Mouse (Mus musculus) liver, embryonic 16.5 days (tissue): ENCODE data around the gene Chst14. TPM values are rescaled to one million over a fixed set of nuclear protein-coding genes. Genes with fewer than 3 reads are reported as not detected.
A peak's percentile ranks its signal among the peaks of the same experiment; 100 is the strongest.

ENCODE experiments used
- ATAC-seq: fragments of 200-750 bp; cut with Nextera tagmentation; 2 replicates; pipeline ENCODE4 v1.8.0; 2017; ENCODE audit warnings: low read depth, mild to moderate bottlenecking, moderate number of reproducible peaks, moderate library complexity
- H3K27ac ChIP-seq: fragments of 300-500 bp; sonication (generic); 2 replicates; pipeline ENCODE4 v1.5.1; 2014; ENCODE audit warnings: mild to moderate bottlenecking, low read length
- H3K27me3 ChIP-seq: fragments of 300-500 bp; sonication (generic); 2 replicates; pipeline ENCODE4 v1.6.1; 2014; ENCODE audit warnings: low read depth, low read length, mixed read lengths; ENCODE audit not compliant: control insufficient read depth, insufficient read depth
- H3K36me3 ChIP-seq: fragments of 300-500 bp; sonication (generic); 2 replicates; pipeline ENCODE4 v1.6.1; 2014; ENCODE audit warnings: mild to moderate bottlenecking; ENCODE audit not compliant: control insufficient read depth, insufficient read depth
- H3K4me1 ChIP-seq: fragments of 300-500 bp; sonication (generic); 2 replicates; pipeline ENCODE4 v1.6.1; 2014; ENCODE audit warnings: low read depth, low read length, mixed read lengths; ENCODE audit not compliant: control insufficient read depth
- H3K4me2 ChIP-seq: fragments of 300-500 bp; sonication (generic); 2 replicates; pipeline ENCODE4 v1.6.1; 2014; ENCODE audit warnings: low read depth, low read length, mixed read lengths
- H3K4me3 ChIP-seq: fragments of 300-500 bp; sonication (generic); 2 replicates; pipeline ENCODE4 v1.5.1; 2014; ENCODE audit warnings: low read depth, mild to moderate bottlenecking, low read length
- H3K9ac ChIP-seq: fragments of 300-500 bp; sonication (generic); 2 replicates; pipeline ENCODE4 v1.6.1; 2014; ENCODE audit warnings: low read depth, low read length
- H3K9me3 ChIP-seq: fragments of 300-500 bp; sonication (generic); replicated peaks from 2 replicates; pipeline ENCODE4 v1.6.1; 2016; ENCODE audit warnings: low read length; ENCODE audit not compliant: control insufficient read depth
- WGBS: fragments of 180-500 bp; shearing (Covaris S2); extraction: QIAGEN DNeasy Blood & Tissue Kit; methylation state at CpG from one replicate; pipeline ENCODE4 v1.1.7; 2014; ENCODE audit not compliant: insufficient replicate concordance; 5-methylcytosine and 5-hydroxymethylcytosine counted together
- polyA plus RNA-seq: library from polyadenylated mRNA; unstranded; fragments of >200 nt; fragmentation: Nextera tagmentation; extraction: Ambion mirVana; gene quantifications from 2 replicates; pipeline ENCODE4 v1.2.1, GENCODE M21; 2015

Gene Chst14
- polyA plus RNA-seq, 1 experiment from 2014 or later, result 4.9 TPM

- no peak for ATAC-seq
- Histone ChIP-seq H3K27ac (no peak overlapping the region), H3K4me1 (peaks cover 26% of the 10 kb centered on the region), H3K4me2 (peak overlapping the region; percentile 86; the same call in 1 of the 2 replicates), H3K9ac (no peak overlapping the region), H3K27me3 (peaks cover 24% of the 10 kb centered on the region), H3K36me3 (no peaks in the 10 kb centered on the region), H3K4me3 (no peak overlapping the region), H3K9me3 (no peaks in the 10 kb centered on the region)
- 62% methylated on average over 5 of the region's 5 CpGs for WGBS
Observed at GRCm38 (mm10) chr2:118972048-118972447, 45.8 kb downstream of the Chst14 start.

- H3K27ac ChIP-seq, result no peak overlapping the region
- H3K4me3 ChIP-seq, result peak overlapping the region; percentile 55
- H3K9me3 ChIP-seq, result no peaks in the 10 kb centered on the region
- H3K9ac ChIP-seq, result peak overlapping the region; percentile 67
- H3K36me3 ChIP-seq, result no peaks in the 10 kb centered on the region
- under 1% methylated on average over 33 of the region's 33 CpGs for WGBS
- peak overlapping the region; percentile 86 for H3K4me2 ChIP-seq
- ATAC-seq, result peak; percentile 67
- H3K27me3 ChIP-seq, result peaks cover 30% of the 10 kb centered on the region
- H3K4me1 ChIP-seq, result peaks cover 26% of the 10 kb centered on the region
Observed at GRCm38 (mm10) chr2:118972687-118973376, 46.5 kb downstream of the Chst14 start.

DNA sequence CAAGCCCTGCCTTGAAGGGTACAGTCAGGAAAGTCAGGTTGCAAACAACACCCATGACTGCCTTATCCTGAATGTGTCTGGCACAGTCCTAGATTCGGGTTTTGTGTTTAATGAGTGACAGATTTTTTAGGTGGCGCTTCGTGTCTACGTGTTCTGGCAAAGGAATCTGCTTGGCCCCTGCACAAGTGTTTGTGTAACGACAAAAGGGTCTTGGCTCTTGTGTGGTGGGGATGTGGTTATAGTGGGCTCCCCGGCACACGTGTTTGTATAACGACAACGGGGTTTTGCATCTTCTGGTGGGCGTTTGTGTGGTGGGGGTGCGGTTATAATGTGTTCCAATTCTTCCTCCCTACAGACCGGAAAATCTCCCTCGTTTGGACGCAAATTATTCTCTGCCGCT lies 49.6 kb downstream of the Chst14 start:
- Histone ChIP-seq H3K4me1 (peaks cover 13% of the 10 kb centered on the region), H3K36me3 (no peaks in the 10 kb centered on the region), H3K9ac (peak overlapping the region; percentile 49), H3K27ac (no peak overlapping the region), H3K27me3 (peaks cover 35% of the 10 kb centered on the region), H3K4me2 (peak overlapping the region; percentile 81), H3K4me3 (peak overlapping the region; percentile 59), H3K9me3 (no peaks in the 10 kb centered on the region)
- ATAC-seq, result no peak
- 4% methylated on average over 15 of the region's 15 CpGs for WGBS

GRCm38 (mm10) chr2:118976282-118976929 lies 50.1 kb downstream of the Chst14 start:
- H3K4me1 ChIP-seq, result peaks cover 13% of the 10 kb centered on the region
- H3K36me3 ChIP-seq, result no peaks in the 10 kb centered on the region
- WGBS, result 1% methylated on average over 57 of the region's 57 CpGs
- H3K27me3 ChIP-seq, result peaks cover 37% of the 10 kb centered on the region
- H3K4me3 ChIP-seq, result peak overlapping the region; percentile 59
- H3K27ac ChIP-seq, result no peak overlapping the region
- peak overlapping the region; percentile 49 for H3K9ac ChIP-seq
- H3K4me2 ChIP-seq, result peak overlapping the region; percentile 81
- ATAC-seq, result peak; percentile 77
- H3K9me3 ChIP-seq, result no peaks in the 10 kb centered on the region

DNA sequence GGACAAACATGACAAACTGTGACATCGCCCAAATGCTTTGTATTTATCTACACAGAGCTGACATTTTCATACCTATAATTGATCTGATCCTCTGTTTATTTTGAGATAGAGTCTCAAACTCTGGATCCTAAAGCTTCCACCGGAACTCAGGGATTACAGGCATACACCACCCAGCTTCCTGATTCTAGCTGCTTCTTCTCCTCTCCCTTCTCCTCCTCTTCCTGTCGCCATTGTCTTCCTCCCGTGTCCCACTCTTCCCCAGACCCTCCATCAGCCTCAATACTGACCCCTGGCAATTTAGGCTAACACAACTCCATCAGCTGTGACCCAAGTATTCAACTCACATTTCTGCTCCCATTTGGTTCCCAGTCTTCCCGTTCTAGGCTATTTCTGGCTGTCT lies 50.6 kb downstream of the Chst14 start:
- 17% methylated on average over 5 of the region's 5 CpGs for WGBS
- Histone ChIP-seq H3K27ac (no peak overlapping the region), H3K27me3 (peaks cover 39% of the 10 kb centered on the region), H3K36me3 (no peaks in the 10 kb centered on the region), H3K4me1 (peaks cover 13% of the 10 kb centered on the region), H3K4me2 (peak overlapping the region; percentile 81), H3K9me3 (no peaks in the 10 kb centered on the region), H3K4me3 (peak overlapping the region; percentile 59), H3K9ac (no peak overlapping the region; the same call in 1 of the 2 replicates)
- no peak for ATAC-seq

- no peak overlapping the region for H3K9ac ChIP-seq
- H3K27me3 ChIP-seq, result peaks cover 39% of the 10 kb centered on the region
- 30% methylated on average over 6 of the region's 6 CpGs for whole genome bisulfite sequencing
- H3K4me3 ChIP-seq, result no peak overlapping the region
- ATAC-seq, result no peak
- no peaks in the 10 kb centered on the region for H3K36me3 ChIP-seq
- no peak overlapping the region for H3K27ac ChIP-seq
- H3K9me3 ChIP-seq, result no peaks in the 10 kb centered on the region
- H3K4me2 ChIP-seq, result no peak overlapping the region
- peaks cover 6% of the 10 kb centered on the region; the same call in 1 of the 2 replicates for H3K4me1 ChIP-seq
Observed at GRCm38 (mm10) chr2:118978064-118978463, 51.8 kb downstream of the Chst14 start.

Other genes with a start within 250 kb of the Chst14 start
- gene Ankrd63, start 222.5 kb upstream of the Chst14 start, polyA plus RNA-seq, result 0.02 and 0.06 TPM in 2 replicates
- gene Plcb2, start 198.1 kb upstream of the Chst14 start, polyA plus RNA-seq, result 2.3 and 3.0 TPM in 2 replicates
- 12.0 and 12.1 TPM in 2 replicates for gene Inafm2, start 180.7 kb upstream of the Chst14 start, polyA plus RNA-seq
- 0.26 and 0.37 TPM in 2 replicates for gene Ccdc9b, start 163.8 kb upstream of the Chst14 start, polyA plus RNA-seq
- 0.85 TPM in 1 of 2 replicates, not detected in the other for gene Phgr1, start 153.7 kb upstream of the Chst14 start, polyA plus RNA-seq
- gene Disp2, start 146.8 kb upstream of the Chst14 start, polyA plus RNA-seq, result 0.19 TPM in 2 replicates
- 63.5 and 64.4 TPM in 2 replicates for gene Knstrn, start 112.5 kb upstream of the Chst14 start, polyA plus RNA-seq
- gene Ivd, start 64.5 kb upstream of the Chst14 start, polyA plus RNA-seq, result 45.3 and 50.3 TPM in 2 replicates
- gene Bahd1, start 26.1 kb upstream of the Chst14 start, polyA plus RNA-seq, result 2.9 and 3.0 TPM in 2 replicates
- 13.3 and 13.4 TPM in 2 replicates for gene Ccdc32, start 102.9 kb downstream of the Chst14 start, polyA plus RNA-seq
- 2.0 and 2.1 TPM in 2 replicates for gene Rpusd2, start 108.3 kb downstream of the Chst14 start, polyA plus RNA-seq
- gene Knl1, start 120.6 kb downstream of the Chst14 start, polyA plus RNA-seq, result 52.2 and 57.6 TPM in 2 replicates
- 26.4 and 30.0 TPM in 2 replicates for gene Rad51, start 186.3 kb downstream of the Chst14 start, polyA plus RNA-seq
- gene Rmdn3, start 230.5 kb downstream of the Chst14 start, polyA plus RNA-seq, result 44.1 and 45.6 TPM in 2 replicates
- 97.7 and 115 TPM in 2 replicates for gene Gchfr, start 241.3 kb downstream of the Chst14 start, polyA plus RNA-seq
- gene Gm14137, start 248.0 kb downstream of the Chst14 start, polyA plus RNA-seq, result 0.14 and 0.18 TPM in 2 replicates